Mouse (Mus musculus): ENCODE measurements around the gene Stra8.

DNA sequence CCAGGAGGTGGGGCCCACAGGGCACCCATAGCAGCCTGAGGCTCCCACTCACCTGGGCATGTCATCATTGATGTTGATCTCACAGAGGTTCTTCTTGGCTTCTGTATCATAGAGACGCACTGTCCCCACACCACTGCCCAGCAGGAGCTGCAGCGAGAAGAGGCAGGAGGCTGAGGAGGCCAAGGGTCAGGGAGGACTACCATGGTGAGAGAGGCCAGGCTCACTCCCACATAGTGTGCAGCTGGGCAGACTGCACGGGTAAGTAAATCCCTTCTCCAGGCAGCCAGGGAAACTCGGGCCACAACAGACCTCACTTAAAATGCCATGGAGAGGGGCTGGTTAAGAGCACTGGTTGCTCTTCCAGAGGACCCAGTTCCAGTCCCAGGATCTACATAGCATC lies 30.8 kb upstream of the Stra8 start:
- TF ChIP-seq POLR2A (IDR thresholded peaks at IDR 0.05; ENCODE audit: control insufficient read depth, extremely low read depth, insufficient read depth, low read length, poor library complexity) (no peak), CTCF (IDR thresholded peaks at IDR 0.05; ENCODE audit: borderline replicate concordance, control insufficient read depth, extremely low read depth, insufficient read depth, low read length, poor library complexity) (no peak)

All from thymus, adult 2 months (tissue).